Mouse (Mus musculus) gastrocnemius, postnatal 25 days (tissue): ENCODE results near the gene Dlg1. TPM values are rescaled to one million over a fixed set of nuclear protein-coding genes. Genes with fewer than 3 reads are reported as not detected.
"Not testable (repeated sequence)": the region's sequence is repeated elsewhere in the genome, so short reads cannot be mapped to it uniquely, and the experiment has no call there.

Experiments
- DNase-seq: peaks from one replicate; pipeline ENCODE4 v3.0.0; 2022
- total RNA-seq, 2 experiments: library from RNA; stranded (reverse); gene quantifications; 1 replicate in 1 of 2; 2 replicates in 1 of 2; pipeline ENCODE4 v1.2.3; 2021

Gene Dlg1
- total RNA-seq, 2 experiments from 2014 or later: 33.5 to 35.5 TPM

DNA sequence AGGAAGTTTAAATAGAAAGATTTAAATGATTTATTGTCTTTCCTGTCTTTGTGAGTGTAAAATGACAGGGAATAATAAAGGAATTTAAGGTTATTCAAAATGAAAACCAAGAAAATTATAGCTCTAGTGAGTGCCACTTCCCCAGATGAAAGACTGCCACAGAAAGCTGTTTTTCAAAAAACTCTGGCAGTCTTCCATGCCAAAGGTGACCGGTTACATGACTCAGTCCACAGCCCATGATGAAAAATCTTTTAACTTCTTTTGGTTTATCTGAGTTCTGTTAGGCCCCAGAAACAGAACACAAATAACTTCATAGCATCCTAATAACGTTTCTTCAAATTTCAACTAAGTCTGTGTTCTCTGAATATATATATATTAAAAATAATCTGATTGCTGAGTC lies 7.7 kb upstream of the Dlg1 start:
- DNase-seq: no peak

DNA sequence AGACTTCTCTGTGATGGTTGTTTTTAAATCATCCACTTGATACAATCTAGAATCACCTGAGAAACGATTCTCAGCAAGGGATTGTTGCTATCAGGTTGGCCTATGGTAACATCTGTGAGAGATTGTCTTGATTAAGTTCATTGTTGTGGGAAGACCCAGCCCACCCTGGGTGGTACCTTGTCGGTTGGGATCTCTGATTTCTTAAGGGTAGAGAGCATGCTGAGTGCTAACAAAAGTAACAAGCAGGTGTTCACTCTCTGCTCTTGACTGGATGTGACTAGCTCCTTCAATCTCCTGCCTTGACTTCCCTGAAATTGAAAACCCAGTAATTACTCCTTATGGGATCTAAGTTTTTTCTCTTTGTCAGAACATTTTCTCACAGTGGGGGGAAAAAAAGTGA lies 5.7 kb upstream of the Dlg1 start:
- no peak for DNase-seq

DNA sequence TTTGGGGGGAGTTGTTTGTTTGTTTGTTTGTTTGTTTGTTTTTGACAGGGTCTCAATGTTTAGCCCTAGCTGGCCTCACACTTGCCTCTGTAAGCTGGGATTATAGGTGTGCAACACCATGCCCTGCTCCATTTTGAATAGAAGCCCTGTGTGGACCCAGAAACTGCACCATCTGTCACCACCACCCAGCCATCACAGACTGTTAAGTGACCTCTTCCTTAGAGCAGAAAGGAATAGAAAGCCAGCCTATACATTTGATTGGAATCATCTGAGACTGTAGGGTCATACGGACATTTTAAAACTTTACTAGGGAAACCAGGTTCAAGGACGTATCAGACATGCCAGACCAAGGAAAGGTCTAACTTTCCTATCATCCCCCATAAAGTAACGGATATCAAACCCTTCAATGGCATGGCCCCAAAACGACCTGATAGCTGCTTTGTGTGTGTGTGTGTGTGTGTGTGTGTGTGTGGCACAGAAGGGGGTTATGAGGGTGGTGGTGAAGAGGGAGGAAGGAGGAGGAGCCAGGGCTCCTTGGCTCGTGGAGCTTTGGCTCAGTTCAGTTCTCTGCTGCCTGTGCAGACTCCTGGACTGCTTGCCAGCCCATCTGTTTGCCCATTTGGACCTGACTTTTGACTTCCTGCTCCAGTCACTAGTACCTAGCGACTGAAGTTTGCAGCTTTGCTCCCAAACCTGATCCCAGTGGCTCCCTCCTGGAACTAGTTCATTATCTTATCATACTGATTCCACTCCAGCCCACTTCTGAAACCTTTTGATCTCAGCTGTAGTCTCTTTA lies 4.5 kb upstream of the Dlg1 start:
- no peak for DNase-seq

DNA sequence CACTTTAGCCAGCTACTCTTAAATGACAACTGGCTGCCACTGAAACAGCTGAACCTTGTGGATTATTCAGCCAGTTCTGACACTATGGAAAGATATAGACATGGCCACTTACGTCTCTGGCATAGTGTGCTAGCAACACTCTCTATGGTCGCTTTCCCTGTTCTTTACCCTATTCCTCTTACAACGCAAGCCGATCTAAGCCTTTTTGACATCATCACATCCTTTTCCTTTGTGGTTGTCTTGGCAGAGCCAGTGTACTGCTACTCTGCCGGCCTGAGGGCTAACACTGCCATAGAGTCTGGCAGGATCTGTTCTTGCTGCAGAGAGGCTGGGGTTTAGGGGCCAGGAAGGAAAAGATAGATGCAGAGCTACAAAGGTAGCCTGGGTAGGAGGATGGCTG lies 3.8 kb upstream of the Dlg1 start:
- no peak for DNase-seq

DNA sequence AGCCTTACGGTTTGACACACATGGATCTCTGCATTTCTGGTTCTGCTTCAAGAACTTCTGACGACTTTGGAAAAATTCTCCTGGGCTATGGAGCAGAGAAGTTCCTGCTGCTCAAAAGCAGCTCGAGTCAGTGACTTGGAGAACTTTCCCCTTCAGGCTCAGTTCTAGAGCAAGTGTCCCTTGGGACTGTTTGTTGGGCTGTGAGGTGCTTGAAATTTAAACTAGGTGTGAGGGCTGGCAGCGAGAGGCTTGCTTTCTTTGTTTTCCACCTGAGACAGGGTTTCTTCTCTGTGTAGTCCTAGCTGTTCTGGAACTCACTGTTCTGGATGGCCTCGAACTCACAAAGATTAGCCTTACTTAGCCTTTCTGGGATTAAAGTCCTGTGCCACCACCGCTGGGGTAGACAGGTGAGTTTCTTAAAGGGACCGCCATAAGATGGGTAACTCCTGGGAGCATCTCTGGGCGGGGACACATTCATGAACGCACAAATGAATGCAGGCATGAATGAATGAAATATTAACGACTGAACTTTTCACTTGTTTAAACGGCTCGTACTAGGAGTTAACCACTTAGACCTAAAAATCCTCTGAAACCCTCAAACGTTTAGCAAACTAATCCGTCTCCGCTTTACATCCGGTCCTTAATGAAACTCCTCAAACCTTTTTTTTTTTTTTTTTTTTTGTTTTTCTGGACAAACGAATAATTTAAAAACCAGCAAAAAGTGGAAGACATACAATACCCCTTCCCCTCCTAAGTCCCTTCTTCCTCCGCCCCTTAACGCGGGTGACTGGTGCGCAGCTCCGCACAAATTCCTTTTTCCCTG lies 476 bp upstream of the Dlg1 start:
- DNase-seq: no peak

DNA sequence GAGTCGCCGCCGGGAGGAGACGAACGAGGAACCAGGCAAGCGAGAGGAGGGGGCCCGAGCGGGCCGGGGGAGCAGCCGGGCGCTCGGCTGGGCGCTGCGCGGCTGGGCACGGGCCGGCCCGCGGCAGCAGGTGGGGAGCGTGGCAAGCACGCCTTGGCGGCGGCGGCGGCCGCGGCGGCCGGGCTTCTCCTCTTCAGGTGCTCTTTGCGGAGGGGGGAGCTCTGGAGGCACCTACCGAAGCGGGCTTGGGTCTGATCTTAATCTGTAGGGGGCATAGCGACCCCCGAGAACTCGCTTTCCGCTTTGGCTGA lies 999 bp downstream of the Dlg1 start:
- no peak for DNase-seq

DNA sequence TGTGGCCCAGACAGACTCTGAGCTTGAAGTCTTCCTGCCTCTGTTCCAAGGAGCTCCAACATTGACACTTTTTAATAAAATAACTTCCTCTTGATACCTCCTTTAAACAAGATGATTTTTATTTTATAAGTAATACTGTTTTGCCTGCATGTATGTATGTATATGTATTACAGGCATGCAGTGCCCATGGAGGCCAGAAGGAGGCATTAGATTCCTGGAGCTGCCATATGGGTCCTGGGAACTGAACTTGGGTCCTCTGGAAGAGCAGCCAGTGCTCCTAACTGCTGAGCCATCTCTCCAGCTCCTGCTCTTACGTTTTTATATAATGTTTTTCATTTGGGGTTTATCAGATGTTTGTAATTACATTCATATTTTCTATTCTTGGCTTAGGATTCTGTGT lies 9.0 kb downstream of the Dlg1 start:
- DNase-seq: no peak

DNA sequence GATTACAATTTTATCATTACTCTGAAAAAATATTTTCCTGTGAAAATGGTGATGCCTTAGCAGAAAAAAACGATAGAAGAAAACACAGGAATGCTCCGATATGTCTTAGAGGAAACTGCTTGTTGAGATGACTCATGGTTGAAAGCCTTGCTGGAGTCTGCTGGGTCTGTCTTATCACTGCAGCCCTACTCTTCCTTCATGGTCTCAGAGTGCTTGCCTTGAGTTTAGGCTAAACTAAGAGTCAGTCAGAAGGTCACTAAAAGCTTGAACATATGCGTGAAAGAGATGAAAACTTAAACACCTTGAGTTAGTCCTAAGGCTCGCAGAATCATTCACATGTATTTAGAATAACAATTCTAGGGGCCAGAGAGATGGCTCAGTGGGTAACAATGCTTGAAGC lies 14.2 kb downstream of the Dlg1 start:
- no peak for DNase-seq

DNA sequence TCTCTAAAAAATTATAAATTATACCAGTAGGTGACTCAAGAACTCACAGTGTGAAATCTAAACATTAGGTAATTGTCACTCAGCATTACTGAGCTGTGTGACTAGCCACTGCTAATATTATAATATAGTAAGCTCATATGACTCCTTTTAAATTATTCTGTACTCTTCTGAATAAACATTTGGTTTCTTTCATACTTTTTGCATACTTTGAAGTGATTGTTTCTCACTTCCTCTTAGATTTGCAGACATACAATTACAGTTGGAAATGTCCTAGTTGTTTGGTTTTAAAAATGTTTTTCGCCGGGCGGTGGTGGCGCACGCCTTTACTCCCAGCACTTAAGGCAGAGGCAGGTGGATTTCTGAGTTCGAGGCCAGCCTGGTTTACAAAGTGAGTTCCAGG lies 19.0 kb downstream of the Dlg1 start:
- no peak for DNase-seq

DNA sequence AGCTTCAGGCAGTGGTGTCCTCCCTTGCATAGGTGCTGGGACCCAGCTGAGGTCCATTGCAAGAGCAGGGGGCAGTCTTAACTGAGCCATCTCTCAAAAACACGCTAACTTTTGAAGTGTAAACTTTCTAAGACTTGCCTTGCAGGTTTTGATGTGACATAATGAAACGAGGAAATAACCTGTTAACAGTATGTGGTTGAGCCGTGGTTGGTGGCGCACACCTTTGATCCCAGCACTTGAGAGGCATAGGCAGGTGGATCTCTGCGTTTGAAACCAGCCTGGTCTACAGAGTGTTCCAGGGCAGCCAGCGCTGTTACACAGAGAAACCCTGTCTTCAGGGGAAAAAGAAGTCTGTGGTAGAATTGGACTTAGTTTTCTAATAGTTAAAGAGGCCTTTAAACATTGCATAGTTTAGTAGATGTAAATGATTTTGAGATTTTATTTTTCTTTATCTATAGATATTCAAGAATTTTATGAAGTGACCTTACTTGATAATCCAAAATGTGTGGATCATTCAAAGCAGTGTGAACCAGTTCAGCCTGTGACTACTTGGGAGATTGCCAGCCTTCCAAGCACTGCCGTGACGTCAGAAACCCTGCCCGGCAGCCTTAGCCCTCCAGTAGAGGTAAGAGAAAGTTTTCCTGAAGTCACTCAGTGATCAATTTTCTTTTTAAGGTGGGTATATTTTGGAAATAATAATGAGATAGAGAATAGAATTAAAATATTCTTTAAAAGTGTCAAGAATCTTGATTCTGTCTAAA lies 20.6 kb downstream of the Dlg1 start:
- no peak for DNase-seq

DNA sequence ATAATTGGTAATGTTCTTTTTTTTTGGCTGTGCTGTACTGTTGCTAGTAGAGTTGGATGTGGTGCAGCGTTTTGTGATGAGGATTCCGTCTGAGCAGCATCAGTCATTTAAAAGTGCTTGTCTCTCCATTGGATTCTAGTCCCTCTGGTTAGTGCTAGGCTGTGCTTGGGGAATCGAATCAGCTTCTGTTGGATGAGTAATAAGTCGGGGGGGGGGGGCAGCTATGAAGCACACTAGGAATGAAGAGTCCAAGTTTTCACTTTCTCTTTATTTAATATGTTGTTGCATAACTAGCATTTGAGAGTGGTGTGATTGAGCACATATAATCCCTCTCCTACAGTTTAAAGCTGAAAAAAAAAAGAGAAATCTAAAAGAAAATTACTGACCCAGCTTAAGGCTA lies 21.5 kb downstream of the Dlg1 start:
- no peak for DNase-seq

DNA sequence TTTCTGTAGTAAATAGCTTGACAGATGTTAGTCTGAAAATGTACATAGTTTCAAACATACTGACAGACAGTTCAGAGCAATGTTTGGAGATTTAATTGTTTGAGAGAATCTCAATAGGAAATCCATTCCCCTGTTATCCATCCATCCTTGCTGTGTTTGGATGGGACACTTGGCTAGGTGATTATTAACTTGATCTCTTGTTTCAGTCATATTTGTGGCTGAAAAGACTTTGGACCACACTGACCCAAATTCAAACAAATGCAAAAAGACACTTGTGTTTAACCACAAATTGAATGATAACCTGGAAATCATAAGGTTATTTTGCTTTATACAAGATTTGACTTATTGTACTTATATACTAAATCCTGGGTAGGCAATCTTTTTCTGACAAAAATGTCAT lies 24.5 kb downstream of the Dlg1 start:
- DNase-seq: no peak

DNA sequence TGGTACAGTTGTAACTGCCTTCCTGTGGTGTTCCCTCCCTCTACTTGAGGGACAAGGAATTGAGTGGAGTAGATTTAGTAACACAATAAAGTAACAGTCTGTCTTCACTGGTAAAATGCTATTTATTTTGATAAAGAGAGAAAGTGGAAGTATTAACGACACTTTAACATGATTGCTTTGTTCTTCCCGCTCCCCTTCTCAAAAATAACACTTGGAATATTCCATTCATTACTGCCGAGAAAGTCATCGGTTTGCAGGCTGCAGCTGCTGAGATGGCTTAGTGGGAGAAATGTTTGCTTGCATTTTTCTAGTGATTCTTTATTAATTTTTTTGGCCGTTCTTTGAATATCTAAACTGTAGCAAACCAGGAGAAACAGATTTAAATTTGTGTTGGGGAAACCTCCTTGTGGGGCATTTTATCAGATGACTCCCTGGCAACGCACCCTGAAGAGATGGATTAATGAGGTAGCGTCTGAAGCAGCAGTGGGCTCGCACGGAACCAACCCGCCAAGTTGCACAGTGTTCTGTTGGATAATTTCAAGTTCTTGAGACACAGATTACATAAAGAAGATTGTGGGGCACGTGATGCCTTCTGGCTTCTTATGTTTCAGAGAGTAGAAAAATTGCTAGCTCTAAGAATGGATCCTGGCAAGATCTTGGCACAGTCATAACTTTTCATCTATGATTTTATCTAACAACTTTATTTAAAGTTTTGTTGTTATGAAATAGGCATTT lies 32.2 kb downstream of the Dlg1 start:
- no peak for DNase-seq

DNA sequence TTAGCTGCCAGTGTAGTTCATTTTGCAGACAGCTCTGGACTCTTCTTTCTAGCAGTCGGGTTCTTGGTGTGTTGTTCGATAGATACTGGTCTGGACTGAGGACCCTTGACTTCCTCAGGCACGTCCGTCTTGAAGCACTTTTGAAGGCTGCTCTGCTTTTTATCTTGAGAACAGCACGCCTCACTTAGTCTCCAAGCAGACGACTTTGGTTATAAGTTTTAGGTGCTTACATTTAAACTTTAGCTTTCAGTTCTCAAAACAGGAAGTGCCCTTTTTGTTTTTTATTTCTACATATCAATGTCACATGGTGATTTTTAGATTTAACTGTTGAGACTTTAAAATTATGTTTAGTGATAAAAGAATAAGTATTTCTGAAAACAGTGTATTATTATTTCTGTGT lies 33.1 kb downstream of the Dlg1 start:
- no peak for DNase-seq

DNA sequence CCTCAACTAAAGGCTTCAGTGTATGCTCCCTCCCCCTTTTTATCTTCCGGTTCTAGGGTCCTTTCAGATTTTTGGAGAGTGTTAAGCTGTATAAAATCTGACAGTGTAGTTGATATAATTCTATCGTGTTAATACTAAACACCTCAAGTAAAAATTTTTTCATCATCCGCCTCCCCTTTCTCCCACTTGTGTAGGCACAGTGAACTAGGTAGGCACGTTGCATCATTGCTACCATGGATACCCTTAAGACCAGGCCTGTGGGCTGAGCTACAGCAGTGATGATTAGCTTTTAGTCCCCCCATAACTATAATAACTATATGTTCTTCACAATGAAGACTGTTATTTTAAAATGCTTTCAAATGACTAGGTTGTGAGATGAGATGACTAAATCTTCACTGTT lies 34.1 kb downstream of the Dlg1 start:
- DNase-seq: no peak

DNA sequence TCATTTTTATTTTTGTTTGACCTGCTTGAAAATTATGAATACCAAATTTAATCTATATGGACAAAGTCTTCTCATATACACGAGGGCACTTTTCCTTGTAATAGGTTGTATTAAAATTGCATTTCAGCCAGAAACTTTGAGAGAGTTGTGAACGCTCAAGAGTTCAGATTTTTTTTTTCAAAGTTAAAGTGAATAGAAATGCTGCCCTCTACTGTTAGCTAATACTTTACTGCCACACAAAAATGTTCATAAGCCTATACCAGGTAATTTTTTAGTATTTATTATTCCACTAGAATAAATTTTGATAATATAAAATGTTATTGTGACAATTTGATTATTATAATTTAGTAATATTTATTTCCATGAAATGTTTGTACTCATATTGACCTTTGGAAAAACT lies 42.0 kb downstream of the Dlg1 start:
- no peak for DNase-seq

DNA sequence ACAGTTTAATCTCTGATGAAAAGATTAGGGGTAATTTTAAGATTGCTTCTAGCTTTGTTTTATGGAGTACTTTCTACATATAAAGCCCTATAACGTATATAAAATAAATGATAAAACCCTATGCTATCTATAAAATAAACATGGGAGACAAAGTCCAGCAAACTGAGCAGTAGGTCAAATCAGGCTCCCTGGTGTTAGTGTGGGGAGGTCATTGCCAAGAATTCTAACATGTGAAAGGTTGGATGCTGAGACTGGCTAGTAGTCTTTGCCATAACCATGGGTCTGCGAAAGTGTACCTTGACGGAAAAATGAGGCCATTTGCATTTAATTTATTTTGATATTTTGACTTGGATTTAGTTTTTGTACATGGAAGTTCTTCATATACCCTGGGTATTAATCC lies 42.7 kb downstream of the Dlg1 start:
- DNase-seq: no peak

DNA sequence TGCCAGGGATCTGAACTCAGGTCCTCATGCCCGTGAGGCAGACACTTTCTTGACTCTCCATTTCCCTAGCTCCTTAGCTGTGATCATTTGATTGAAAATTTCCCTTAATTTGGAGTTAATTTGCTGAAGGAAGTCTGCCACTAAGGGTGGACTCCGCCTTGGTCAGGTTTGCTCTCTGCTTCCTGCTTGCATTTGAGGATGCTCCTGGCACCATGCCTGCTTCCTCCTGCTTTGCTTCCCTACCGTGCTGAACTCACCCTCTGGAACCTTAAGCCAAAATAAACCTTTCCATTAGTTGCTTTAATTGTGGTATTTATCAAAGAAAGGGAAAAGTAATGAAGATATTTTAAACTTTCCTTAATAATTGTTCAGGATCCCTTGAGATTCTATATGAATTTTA lies 44.1 kb downstream of the Dlg1 start:
- DNase-seq: no peak

DNA sequence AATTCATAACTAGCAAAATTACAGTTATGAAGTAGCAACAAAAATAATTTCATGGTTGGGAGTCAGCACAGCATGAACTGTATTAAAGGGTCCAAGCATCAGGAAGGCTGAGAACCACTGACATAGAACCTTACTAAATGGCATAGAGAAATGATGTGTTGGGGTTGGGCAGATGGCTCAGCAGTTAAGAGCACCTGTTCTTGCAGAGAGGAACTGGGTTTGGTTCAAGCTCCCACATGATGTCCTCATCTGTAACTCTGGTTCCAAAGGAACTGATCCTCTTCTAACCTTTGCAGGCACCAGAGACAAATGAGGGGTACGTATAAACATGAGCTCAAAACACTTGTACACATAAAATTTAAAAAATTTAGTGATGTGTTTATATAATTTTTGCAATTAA lies 59.7 kb downstream of the Dlg1 start:
- no peak for DNase-seq

DNA sequence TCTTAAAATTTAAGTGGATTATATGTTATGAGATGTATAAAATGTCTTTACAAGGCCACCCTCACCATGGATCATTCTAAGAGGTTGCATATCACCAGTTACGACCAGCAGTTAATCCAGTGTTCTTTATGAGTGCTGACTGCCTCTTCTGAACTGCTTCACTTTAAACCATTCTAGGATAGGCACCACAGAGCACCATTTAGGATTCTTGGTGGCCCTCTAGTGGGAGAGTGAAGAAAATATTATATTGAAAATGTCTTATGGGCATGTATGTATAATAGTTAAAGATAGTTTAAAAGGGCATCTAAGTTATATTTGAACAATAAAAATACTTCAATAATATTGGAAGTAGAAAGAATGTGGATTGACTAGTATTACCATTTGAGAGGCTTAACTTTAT lies 60.9 kb downstream of the Dlg1 start:
- DNase-seq: no peak

DNA sequence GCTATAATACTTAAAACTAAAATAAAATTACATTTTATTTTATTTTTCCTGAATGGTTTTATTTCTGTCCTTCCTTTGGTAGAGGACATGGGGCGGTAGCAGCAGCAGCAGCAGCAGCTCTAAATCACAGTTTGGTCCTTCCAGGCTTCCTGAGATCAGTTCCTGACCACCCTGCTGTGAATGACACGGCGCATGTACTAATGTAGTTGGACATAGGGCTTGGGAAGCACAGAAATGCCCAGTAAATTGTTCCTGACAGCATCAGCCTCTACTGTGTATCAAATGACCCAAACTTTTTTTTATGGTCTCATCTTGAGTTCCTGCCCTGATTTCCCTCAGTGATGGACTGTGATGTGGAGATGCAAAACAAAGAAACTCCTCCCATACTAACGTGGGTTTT lies 61.6 kb downstream of the Dlg1 start:
- no peak for DNase-seq

DNA sequence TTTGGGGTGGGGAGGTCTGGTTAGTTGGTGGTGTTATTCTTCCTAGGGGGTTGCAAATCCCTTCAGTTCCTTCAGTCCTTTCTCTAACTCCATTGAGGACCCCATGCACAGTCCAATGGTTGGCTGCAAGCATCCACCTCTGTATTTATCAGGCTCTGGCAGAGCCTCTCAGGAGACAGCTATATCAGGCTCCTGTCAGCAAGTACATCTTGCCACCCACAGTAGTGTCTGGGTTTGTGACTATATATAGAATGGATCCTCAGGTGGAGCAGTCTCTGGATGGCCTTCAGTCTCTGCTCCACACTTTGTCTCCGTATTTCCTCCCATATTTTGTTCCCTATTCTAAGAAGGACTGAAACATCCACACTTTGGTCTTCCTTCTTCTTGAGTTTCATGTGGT lies 67.7 kb downstream of the Dlg1 start:
- DNase-seq: not testable (repeated sequence)

DNA sequence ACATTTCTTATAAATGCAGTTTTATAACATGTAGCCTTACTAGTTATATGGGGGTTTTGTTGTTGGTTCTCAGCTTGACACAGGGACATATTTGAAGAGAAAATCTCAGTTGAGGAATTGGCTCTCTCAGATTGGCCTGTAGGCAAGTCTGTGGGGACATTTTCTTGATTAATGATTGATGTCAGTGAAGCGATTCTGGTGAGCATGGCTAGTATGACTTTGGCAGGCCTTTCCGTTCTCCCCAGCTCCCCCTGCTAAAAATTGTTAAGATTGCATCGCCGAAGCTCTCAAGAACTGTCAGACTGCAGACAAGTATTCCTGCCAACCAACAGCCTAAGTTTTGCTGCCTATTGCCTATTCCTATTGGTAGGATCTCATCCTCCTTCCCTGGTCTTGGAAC lies 73.8 kb downstream of the Dlg1 start:
- no peak for DNase-seq
